Mouse (Mus musculus) embryonic facial prominence, embryonic 13.5 days (tissue): ENCODE data around the gene Maz. TPM values are rescaled to one million over a fixed set of nuclear protein-coding genes. Genes with fewer than 3 reads are reported as not detected.

Source experiments
- ATAC-seq: fragments of 200-750 bp; cut with Nextera tagmentation; 2 replicates; pipeline ENCODE4 v1.8.0; 2017; ENCODE audit warnings: low read depth; ENCODE audit not compliant: insufficient number of reproducible peaks, insufficient read depth, low FRiP score, low TSS enrichment
- H3K27ac ChIP-seq: fragments of 300-500 bp; sonication (generic); 2 replicates; pipeline ENCODE4 v1.5.1; 2015; ENCODE audit warnings: moderate library complexity, mild to moderate bottlenecking, inconsistent platforms
- H3K27me3 ChIP-seq: fragments of 300-500 bp; sonication (generic); 2 replicates; pipeline ENCODE4 v1.6.1; 2015; ENCODE audit warnings: mild to moderate bottlenecking, inconsistent platforms
- H3K36me3 ChIP-seq: fragments of 300-500 bp; sonication (generic); 2 replicates; pipeline ENCODE4 v1.6.1; 2015; ENCODE audit warnings: mild to moderate bottlenecking, inconsistent platforms
- H3K4me1 ChIP-seq: fragments of 300-500 bp; sonication (generic); 2 replicates; pipeline ENCODE4 v1.6.1; 2015; ENCODE audit warnings: inconsistent platforms
- H3K4me2 ChIP-seq: fragments of 300-500 bp; sonication (generic); 2 replicates; pipeline ENCODE4 v1.6.1; 2015; ENCODE audit warnings: moderate library complexity, mild to moderate bottlenecking, inconsistent platforms
- H3K4me3 ChIP-seq: fragments of 300-500 bp; sonication (generic); 2 replicates; pipeline ENCODE4 v1.5.1; 2015; ENCODE audit warnings: mild to moderate bottlenecking, inconsistent platforms
- H3K9ac ChIP-seq: fragments of 300-500 bp; sonication (generic); 2 replicates; pipeline ENCODE4 v1.6.1; 2015; ENCODE audit warnings: mild to moderate bottlenecking, inconsistent platforms
- H3K9me3 ChIP-seq: fragments of 300-500 bp; sonication (generic); 2 replicates; pipeline ENCODE4 v1.6.1; 2016; ENCODE audit warnings: inconsistent platforms
- WGBS: fragments of 180-500 bp; shearing (Covaris S2); methylation state at CpG from one replicate; pipeline ENCODE4 v1.1.7; 2015; ENCODE audit warnings: mixed read lengths; 5-methylcytosine and 5-hydroxymethylcytosine counted together
- microRNA-seq: library from miRNA; unstranded; fragments of <30 nt; microRNA quantifications from one replicate; pipeline ENCODE4, GENCODE M21; 2016
- polyA plus RNA-seq: library from polyadenylated mRNA; unstranded; fragments of >200 nt; fragmentation: Nextera tagmentation; extraction: Ambion mirVana; gene quantifications from 2 replicates; pipeline ENCODE4 v1.2.1, GENCODE M21; 2015

Maz gene
- polyA plus RNA-seq, 1 experiment from 2014 or later, result 73.0 TPM

DNA sequence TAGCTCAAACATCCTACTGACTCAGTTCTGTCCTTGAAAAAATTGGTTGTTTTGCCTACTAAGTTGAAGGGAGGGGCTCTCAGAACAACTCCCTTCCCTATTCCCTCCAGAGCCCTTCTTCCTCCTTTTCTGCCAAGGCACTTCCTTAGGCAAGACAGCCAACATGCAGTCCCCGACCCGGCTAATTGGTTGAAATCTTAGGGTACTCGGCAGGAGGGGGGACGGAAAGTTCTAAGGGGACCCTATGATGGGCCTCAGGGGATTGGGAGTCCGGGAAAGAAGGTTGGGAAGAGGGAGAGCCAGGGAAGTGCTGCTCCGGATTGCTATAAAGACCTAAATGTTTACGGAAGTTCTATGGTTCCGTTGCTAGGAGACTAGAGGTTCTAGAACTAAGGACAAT is 51.3 kb downstream of the Maz start:
- Histone ChIP-seq H3K4me2 (peak overlapping the region; percentile 89), H3K27me3 (no peaks in the 10 kb centered on the region), H3K4me1 (peaks cover 10% of the 10 kb centered on the region), H3K4me3 (peak overlapping the region; percentile 85), H3K9ac (peak overlapping the region; percentile 96), H3K27ac (peak overlapping the region; percentile 97; the same call in 1 of the 2 replicates), H3K9me3 (no peaks in the 10 kb centered on the region), H3K36me3 (peaks cover 26% of the 10 kb centered on the region)
- WGBS, result 8% methylated on average over 8 of the region's 8 CpGs
- ATAC-seq, result no peak

Small RNAs within 50 kb of the gene (microRNA-seq; reads per million reads assigned to microRNA genes)
- gene Gm44343, result not detected

Other genes with a start within 250 kb of the Maz start
- 0.27 and 0.59 TPM in 2 replicates for gene Tbx6, start 245.6 kb downstream of the Maz start, polyA plus RNA-seq
- 300 and 311 TPM in 2 replicates for gene Ppp4c, start 234.5 kb downstream of the Maz start, polyA plus RNA-seq
- gene Fam57b, start 229.4 kb downstream of the Maz start, polyA plus RNA-seq, result 0.45 and 0.70 TPM in 2 replicates
- not detected in 2 replicates for gene 4930451I11Rik, start 195.4 kb downstream of the Maz start, polyA plus RNA-seq
- 1.6 and 1.9 TPM in 2 replicates for gene Doc2a, start 179.6 kb downstream of the Maz start, polyA plus RNA-seq
- 37.5 and 43.0 TPM in 2 replicates for gene Hirip3, start 165.1 kb downstream of the Maz start, polyA plus RNA-seq
- 84.1 and 108 TPM in 2 replicates for gene Ino80e, start 164.7 kb downstream of the Maz start, polyA plus RNA-seq
- gene Taok2, start 142.3 kb downstream of the Maz start, polyA plus RNA-seq, result 53.4 and 53.6 TPM in 2 replicates
- gene Tmem219, start 104.1 kb downstream of the Maz start, polyA plus RNA-seq, result 28.3 and 28.6 TPM in 2 replicates
- 17.8 and 19.8 TPM in 2 replicates for gene Kctd13, start 98.2 kb downstream of the Maz start, polyA plus RNA-seq
- 0.13 and 0.25 TPM in 2 replicates for gene Asphd1, start 77.5 kb downstream of the Maz start, polyA plus RNA-seq
- gene Sez6l2, start 76.5 kb downstream of the Maz start, polyA plus RNA-seq, result 0.76 and 0.77 TPM in 2 replicates
- 95.8 and 97.0 TPM in 2 replicates for gene Cdipt, start 51.1 kb downstream of the Maz start, polyA plus RNA-seq
- gene Cdiptos, start 50.9 kb downstream of the Maz start, polyA plus RNA-seq, result 1.3 and 1.7 TPM in 2 replicates
- 5.3 and 7.1 TPM in 2 replicates for gene Mvp, start 12.4 kb downstream of the Maz start, polyA plus RNA-seq
- 0.47 TPM in 1 of 2 replicates, not detected in the other for gene Pagr1b, start 10.6 kb downstream of the Maz start, polyA plus RNA-seq
- 50.4 and 53.7 TPM in 2 replicates for gene Pagr1a, start 9.7 kb downstream of the Maz start, polyA plus RNA-seq
- gene Gm42742, start 5.9 kb downstream of the Maz start, polyA plus RNA-seq, result 83.4 and 89.6 TPM in 2 replicates
- 13.1 and 16.9 TPM in 2 replicates for gene Prrt2, start 5.8 kb downstream of the Maz start, polyA plus RNA-seq
- gene Kif22, start 15.4 kb upstream of the Maz start, polyA plus RNA-seq, result 99.4 and 124 TPM in 2 replicates
- 15.5 TPM in 1 of 2 replicates, not detected in the other for gene Zg16, start 60.3 kb upstream of the Maz start, polyA plus RNA-seq
- 1.8 and 2.0 TPM in 2 replicates for gene AI467606, start 64.3 kb upstream of the Maz start, polyA plus RNA-seq
- gene Qprt, start 95.2 kb upstream of the Maz start, polyA plus RNA-seq, result 1.1 and 1.2 TPM in 2 replicates
- gene Spn, start 110.8 kb upstream of the Maz start, polyA plus RNA-seq, result 0.15 and 0.25 TPM in 2 replicates
- 68.3 and 73.3 TPM in 2 replicates for gene Cd2bp2, start 169.0 kb upstream of the Maz start, polyA plus RNA-seq
- gene Tbc1d10b, start 181.4 kb upstream of the Maz start, polyA plus RNA-seq, result 30.4 and 32.0 TPM in 2 replicates
- gene Mylpf, start 181.9 kb upstream of the Maz start, polyA plus RNA-seq, result 34.1 and 41.1 TPM in 2 replicates
- 53.7 and 55.0 TPM in 2 replicates for gene Zfp553, start 206.0 kb upstream of the Maz start, polyA plus RNA-seq
- 26.9 and 29.6 TPM in 2 replicates for gene Sept1, start 206.1 kb upstream of the Maz start, polyA plus RNA-seq
- gene Zfp771, start 217.2 kb upstream of the Maz start, polyA plus RNA-seq, result 78.2 and 83.9 TPM in 2 replicates
- 156 and 206 TPM in 2 replicates for gene Dctpp1, start 233.7 kb upstream of the Maz start, polyA plus RNA-seq
- 63.4 and 64.1 TPM in 2 replicates for gene Sephs2, start 247.0 kb upstream of the Maz start, polyA plus RNA-seq